Mouse (Mus musculus) embryonic facial prominence, embryonic 12.5 days (tissue): Measurements from ENCODE around the gene Mrpl20. TPM values are rescaled to one million over a fixed set of nuclear protein-coding genes. Genes with fewer than 3 reads are reported as not detected.
A peak's percentile ranks its signal among the peaks of the same experiment; 100 is the strongest.
"Not testable (repeated sequence)": the region's sequence is repeated elsewhere in the genome, so short reads cannot be mapped to it uniquely, and the experiment has no call there.

Experiments
- ATAC-seq: fragments of 200-750 bp; cut with Nextera tagmentation; 2 replicates; pipeline ENCODE4 v1.8.0; 2017; ENCODE audit not compliant: insufficient number of reproducible peaks, insufficient read depth, low FRiP score, low TSS enrichment
- H3K27ac ChIP-seq: fragments of 300-500 bp; sonication (generic); 2 replicates; pipeline ENCODE4 v1.5.1; 2016; ENCODE audit warnings: mild to moderate bottlenecking
- H3K27me3 ChIP-seq: fragments of 300-500 bp; sonication (generic); 2 replicates; pipeline ENCODE4 v1.6.1; 2016; ENCODE audit warnings: mild to moderate bottlenecking, moderate library complexity
- H3K36me3 ChIP-seq: fragments of 300-500 bp; sonication (generic); 2 replicates; pipeline ENCODE4 v1.6.1; 2016; ENCODE audit warnings: mild to moderate bottlenecking
- H3K4me1 ChIP-seq: fragments of 300-500 bp; sonication (generic); 2 replicates; pipeline ENCODE4 v1.6.1; 2016
- H3K4me2 ChIP-seq: fragments of 300-500 bp; sonication (generic); replicated peaks from 2 replicates; pipeline ENCODE4 v1.6.1; 2016; ENCODE audit warnings: mild to moderate bottlenecking, moderate library complexity
- H3K4me3 ChIP-seq: fragments of 300-500 bp; sonication (generic); 2 replicates; pipeline ENCODE4 v1.5.1; 2016; ENCODE audit warnings: mild to moderate bottlenecking
- H3K9ac ChIP-seq: fragments of 300-500 bp; sonication (generic); 2 replicates; pipeline ENCODE4 v1.6.1; 2016; ENCODE audit warnings: mild to moderate bottlenecking, moderate library complexity
- H3K9me3 ChIP-seq: fragments of 300-500 bp; sonication (generic); 2 replicates; pipeline ENCODE4 v1.6.1; 2016; ENCODE audit warnings: mild to moderate bottlenecking, moderate library complexity
- WGBS: fragments of 180-500 bp; shearing (Covaris S2); methylation state at CpG from one replicate; pipeline ENCODE4 v1.1.7; 2016; 5-methylcytosine and 5-hydroxymethylcytosine counted together
- polyA plus RNA-seq: library from polyadenylated mRNA; unstranded; fragments of >200 nt; fragmentation: Nextera tagmentation; extraction: Ambion mirVana; gene quantifications from 2 replicates; pipeline ENCODE4 v1.2.1, GENCODE M21; 2016

Gene Mrpl20
- polyA plus RNA-seq, 1 experiment from 2014 or later = 214 TPM

GRCm38 (mm10) chr4:155784081-155784701, 18.5 kb upstream of the Mrpl20 start:
- Histone ChIP-seq H3K4me1 (peaks cover 15% of the 10 kb centered on the region), H3K4me2 (peak overlapping the region; percentile 72), H3K36me3 (no peaks in the 10 kb centered on the region), H3K27me3 (no peaks in the 10 kb centered on the region), H3K9ac (peak overlapping the region; percentile 87), H3K9me3 (no peaks in the 10 kb centered on the region), H3K4me3 (peak overlapping the region; percentile 59), H3K27ac (peak overlapping the region; percentile 80)
- under 1% methylated on average over 52 of the region's 52 CpGs for WGBS
- ATAC-seq = peak; percentile 79

GRCm38 (mm10) chr4:155785246-155785645, 17.4 kb upstream of the Mrpl20 start:
- no peak for ATAC-seq
- H3K27ac ChIP-seq = no peak overlapping the region
- WGBS = 77% methylated on average over 10 of the region's 10 CpGs
- H3K4me1 ChIP-seq = peaks cover 15% of the 10 kb centered on the region
- no peaks in the 10 kb centered on the region for H3K9me3 ChIP-seq
- H3K4me2 ChIP-seq = peak overlapping the region; percentile 72; the same call in 1 of the 2 replicates
- peak overlapping the region; percentile 27; the same call in 1 of the 2 replicates for H3K9ac ChIP-seq
- H3K36me3 ChIP-seq = no peaks in the 10 kb centered on the region
- H3K27me3 ChIP-seq = no peaks in the 10 kb centered on the region
- H3K4me3 ChIP-seq = no peak overlapping the region

DNA sequence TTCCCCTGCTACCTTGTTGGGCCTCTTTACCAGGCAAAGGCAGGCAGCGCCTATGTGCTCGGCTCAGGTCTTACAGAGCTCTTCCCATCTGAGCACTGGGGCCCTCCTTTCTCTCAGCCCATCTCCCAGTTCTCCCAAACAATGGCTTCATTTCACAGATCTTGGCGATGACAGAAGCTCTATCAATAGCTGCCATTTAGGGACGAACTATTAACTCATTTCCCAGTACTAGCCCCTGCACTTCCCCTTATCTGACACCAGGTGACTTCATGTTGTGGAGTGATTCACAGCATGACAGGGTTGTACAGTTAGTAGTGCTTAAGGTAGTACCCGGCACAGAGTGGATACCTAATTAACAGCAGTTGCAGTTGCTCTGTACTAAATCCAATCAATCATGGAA, 16.9 kb upstream of the Mrpl20 start, which contains the start of gene Tmem88b:
Gene Tmem88b (minus strand): TSS at position 56 of the 400 bp plus-strand sequence.
- H3K4me3 ChIP-seq = peak within 1 kb of the TSS; percentile 59
- peak within 1 kb of the TSS; percentile 87; the same call in 1 of the 2 replicates for H3K9ac ChIP-seq
- peak within 1 kb of the TSS; percentile 80; the same call in 1 of the 2 replicates for H3K27ac ChIP-seq
- H3K36me3 ChIP-seq = no peaks in the 10 kb centered on the region
- H3K4me1 ChIP-seq = peaks cover 14% of the 10 kb centered on the region
- no peaks in the 10 kb centered on the region for H3K27me3 ChIP-seq
- no peaks in the 10 kb centered on the region for H3K9me3 ChIP-seq
- H3K4me2 ChIP-seq = peak within 1 kb of the TSS; percentile 72
- 58% methylated on average over 5 of the region's 5 CpGs for WGBS
- no peak for ATAC-seq

DNA sequence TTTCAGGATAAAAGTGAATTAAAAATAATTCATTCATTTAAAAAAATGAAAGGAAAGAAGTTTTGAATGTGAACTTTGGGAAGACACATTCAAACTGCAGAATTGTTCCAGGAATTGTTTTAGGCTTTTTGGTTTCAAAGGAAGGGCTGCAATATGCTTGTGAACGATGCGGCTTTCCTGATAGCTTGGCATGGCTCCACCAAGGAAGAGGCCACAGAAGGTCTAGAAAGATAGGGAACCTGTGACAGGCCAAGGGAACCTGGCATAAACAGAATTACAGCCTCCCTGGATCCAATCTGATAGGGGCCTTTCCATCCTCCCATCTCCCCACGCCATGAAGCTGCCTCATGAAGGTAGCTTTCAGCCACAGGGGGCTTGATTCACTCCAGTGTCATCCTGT, 14.4 kb upstream of the Mrpl20 start:
- ATAC-seq = no peak
- Histone ChIP-seq H3K9ac (no peak overlapping the region), H3K4me2 (no peak overlapping the region), H3K4me1 (peaks cover 11% of the 10 kb centered on the region), H3K27ac (no peak overlapping the region), H3K4me3 (no peak overlapping the region), H3K27me3 (no peaks in the 10 kb centered on the region), H3K36me3 (no peaks in the 10 kb centered on the region), H3K9me3 (no peaks in the 10 kb centered on the region)
- WGBS = 81% methylated on average over 3 of the region's 3 CpGs

- H3K27ac ChIP-seq, H3K9ac ChIP-seq, H3K9me3 ChIP-seq, H3K27me3 ChIP-seq, H3K4me2 ChIP-seq, ATAC-seq, H3K4me3 ChIP-seq, H3K36me3 ChIP-seq: not testable (repeated sequence)
- peaks cover 11% of the 10 kb centered on the region for H3K4me1 ChIP-seq
- 78% methylated on average over 4 of the region's 4 CpGs for WGBS
These were observed 13.8 kb upstream of the Mrpl20 start for GRCm38 (mm10) chr4:155788833-155789232.

DNA sequence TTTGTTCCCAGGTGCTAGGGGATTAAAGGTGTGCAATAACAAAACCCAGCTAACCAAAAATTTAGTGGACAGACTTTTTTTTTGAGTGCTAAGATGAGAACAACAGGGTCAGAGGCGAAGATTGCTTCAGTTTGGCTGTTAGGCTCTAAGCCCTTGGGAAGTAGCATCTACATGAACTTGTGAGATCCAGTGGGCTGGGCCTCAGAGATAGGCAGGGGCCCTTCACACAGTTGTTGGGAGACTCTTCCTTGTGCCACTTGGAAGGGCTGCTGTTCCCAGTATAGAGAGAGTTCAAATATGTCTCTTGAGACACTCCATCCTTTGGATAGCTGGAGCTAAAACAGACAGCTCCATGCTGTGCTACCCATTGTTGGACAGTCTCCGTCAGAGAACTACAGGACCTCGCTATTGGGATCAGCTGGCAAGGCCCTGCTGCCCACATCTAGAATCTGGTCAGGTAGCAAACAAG, 12.6 kb upstream of the Mrpl20 start, which contains the start of gene Ankrd65:
Gene Ankrd65 (plus strand): TSS at position 419 of the 469 bp plus-strand sequence.
- ATAC-seq = no peak
- H3K4me1 ChIP-seq = peaks cover 5% of the 10 kb centered on the region; the same call in 1 of the 2 replicates
- H3K4me3 ChIP-seq = no peak within 1 kb of the TSS
- no peak within 1 kb of the TSS for H3K9ac ChIP-seq
- H3K27ac ChIP-seq = no peak within 1 kb of the TSS
- WGBS = 79% methylated on average over 3 of the region's 3 CpGs
- no peaks in the 10 kb centered on the region for H3K9me3 ChIP-seq
- H3K27me3 ChIP-seq = no peaks in the 10 kb centered on the region
- H3K36me3 ChIP-seq = no peaks in the 10 kb centered on the region
- no peak within 1 kb of the TSS for H3K4me2 ChIP-seq

DNA sequence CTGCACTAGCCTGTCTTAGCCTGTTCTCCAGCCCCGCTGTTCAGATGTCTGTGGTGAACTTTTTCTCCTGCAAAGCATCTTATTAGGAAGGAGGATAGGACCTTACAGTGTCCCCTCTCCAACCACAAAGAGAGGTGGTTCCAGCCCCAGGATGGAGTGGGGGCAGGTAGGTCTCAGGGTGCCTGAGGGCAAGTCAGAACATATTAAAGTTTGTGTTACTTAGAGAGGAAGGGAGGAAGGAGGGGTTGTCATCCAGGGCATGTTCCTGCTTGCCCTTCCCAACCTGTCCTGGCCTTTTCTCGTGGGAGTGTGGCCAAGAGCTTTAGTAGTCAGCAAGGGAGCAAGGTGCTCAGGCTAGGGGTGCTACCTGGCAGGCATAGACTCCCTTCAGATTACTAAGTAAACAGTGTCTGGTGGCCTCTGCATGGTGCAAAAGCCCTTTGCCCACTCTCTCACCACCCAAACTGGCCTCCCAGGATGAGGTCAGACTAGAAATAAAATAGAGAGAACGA, 12.0 kb upstream of the Mrpl20 start:
- Histone ChIP-seq H3K4me3 (no peak overlapping the region), H3K27ac (no peak overlapping the region), H3K9me3 (no peaks in the 10 kb centered on the region), H3K27me3 (no peaks in the 10 kb centered on the region), H3K4me2 (no peak overlapping the region), H3K4me1 (no peaks in the 10 kb centered on the region), H3K9ac (no peak overlapping the region), H3K36me3 (no peaks in the 10 kb centered on the region)
- 65% methylated on average over 3 of the region's 3 CpGs for WGBS
- ATAC-seq = no peak; the same call in 1 of the 2 replicates

DNA sequence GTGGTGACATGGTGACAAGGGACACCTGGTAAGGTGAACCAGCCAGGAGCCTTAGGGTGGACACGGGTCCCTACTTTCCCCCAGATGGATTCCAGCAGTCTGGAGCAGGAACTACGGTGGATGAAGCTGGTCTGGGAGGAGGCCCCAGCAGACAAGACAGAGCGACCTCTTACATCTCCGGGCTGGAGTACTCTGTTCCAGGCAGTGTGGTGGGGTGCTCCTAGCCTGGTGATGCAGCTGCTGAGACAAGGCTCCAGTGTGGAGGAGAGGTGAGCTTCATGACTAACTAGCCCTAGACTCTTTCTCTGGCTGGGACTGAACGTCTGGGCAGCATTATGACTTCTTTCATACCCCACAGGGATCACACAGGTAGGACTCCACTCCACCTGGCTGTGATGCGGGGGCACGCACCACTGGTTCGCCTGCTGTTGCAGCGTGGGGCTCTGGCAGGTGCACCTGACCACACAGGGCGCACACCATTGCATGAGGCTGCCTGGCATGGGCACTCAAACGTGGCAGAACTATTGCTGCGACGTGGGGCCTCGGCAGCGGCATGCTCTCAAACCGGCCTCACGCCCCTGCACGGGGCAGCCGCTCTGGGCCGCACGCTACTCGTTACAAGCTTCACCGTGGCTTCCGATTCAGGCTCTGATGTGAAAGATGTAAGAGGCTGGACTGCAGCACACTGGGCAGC, 11.3 kb upstream of the Mrpl20 start:
- no peak overlapping the region for H3K4me2 ChIP-seq
- ATAC-seq = peak; percentile 47; the same call in 1 of the 2 replicates
- H3K36me3 ChIP-seq = no peaks in the 10 kb centered on the region
- 73% methylated on average over 24 of the region's 24 CpGs for WGBS
- H3K4me3 ChIP-seq = no peak overlapping the region
- H3K9me3 ChIP-seq = no peaks in the 10 kb centered on the region
- no peaks in the 10 kb centered on the region for H3K27me3 ChIP-seq
- H3K27ac ChIP-seq = no peak overlapping the region
- H3K4me1 ChIP-seq = no peaks in the 10 kb centered on the region
- H3K9ac ChIP-seq = no peak overlapping the region

DNA sequence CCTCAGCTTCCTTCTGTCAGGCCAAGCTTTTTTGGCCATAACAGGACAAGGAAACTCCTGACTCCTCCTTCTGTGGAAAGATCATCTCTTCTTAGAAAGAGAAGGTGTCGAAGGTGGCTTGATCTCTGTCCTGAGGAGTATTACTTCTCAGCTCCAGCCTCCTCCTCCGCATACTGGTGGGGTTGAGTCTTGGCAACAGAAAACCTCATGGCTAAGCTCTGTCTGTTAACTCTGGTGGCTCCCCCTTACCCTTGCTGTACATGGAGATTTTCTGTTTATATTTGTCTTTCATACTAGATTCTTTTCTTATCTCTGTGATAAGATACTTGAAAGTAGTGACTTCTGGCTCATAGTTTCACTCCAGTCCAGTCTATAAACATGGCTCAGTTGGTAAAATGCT, 8.9 kb upstream of the Mrpl20 start:
- H3K27me3 ChIP-seq = no peaks in the 10 kb centered on the region
- H3K27ac ChIP-seq = no peak overlapping the region
- WGBS = 81% methylated on average over 2 of the region's 2 CpGs
- H3K36me3 ChIP-seq = no peaks in the 10 kb centered on the region
- no peak overlapping the region for H3K4me3 ChIP-seq
- H3K9ac ChIP-seq = no peak overlapping the region
- no peak overlapping the region for H3K4me2 ChIP-seq
- no peaks in the 10 kb centered on the region for H3K4me1 ChIP-seq
- no peak for ATAC-seq
- no peaks in the 10 kb centered on the region for H3K9me3 ChIP-seq

- H3K36me3 ChIP-seq = peaks cover 10% of the 10 kb centered on the region; the same call in 1 of the 2 replicates
- 100% methylated on average over 1 of the region's 1 CpGs for WGBS
- no peaks in the 10 kb centered on the region for H3K27me3 ChIP-seq
- H3K9ac ChIP-seq = no peak overlapping the region
- peaks cover 15% of the 10 kb centered on the region for H3K4me1 ChIP-seq
- H3K4me3 ChIP-seq = no peak overlapping the region
- no peak overlapping the region for H3K4me2 ChIP-seq
- ATAC-seq = no peak
- H3K9me3 ChIP-seq = no peaks in the 10 kb centered on the region
- H3K27ac ChIP-seq = no peak overlapping the region
These were observed 603 bp upstream of the Mrpl20 start for GRCm38 (mm10) chr4:155802075-155802474.

DNA sequence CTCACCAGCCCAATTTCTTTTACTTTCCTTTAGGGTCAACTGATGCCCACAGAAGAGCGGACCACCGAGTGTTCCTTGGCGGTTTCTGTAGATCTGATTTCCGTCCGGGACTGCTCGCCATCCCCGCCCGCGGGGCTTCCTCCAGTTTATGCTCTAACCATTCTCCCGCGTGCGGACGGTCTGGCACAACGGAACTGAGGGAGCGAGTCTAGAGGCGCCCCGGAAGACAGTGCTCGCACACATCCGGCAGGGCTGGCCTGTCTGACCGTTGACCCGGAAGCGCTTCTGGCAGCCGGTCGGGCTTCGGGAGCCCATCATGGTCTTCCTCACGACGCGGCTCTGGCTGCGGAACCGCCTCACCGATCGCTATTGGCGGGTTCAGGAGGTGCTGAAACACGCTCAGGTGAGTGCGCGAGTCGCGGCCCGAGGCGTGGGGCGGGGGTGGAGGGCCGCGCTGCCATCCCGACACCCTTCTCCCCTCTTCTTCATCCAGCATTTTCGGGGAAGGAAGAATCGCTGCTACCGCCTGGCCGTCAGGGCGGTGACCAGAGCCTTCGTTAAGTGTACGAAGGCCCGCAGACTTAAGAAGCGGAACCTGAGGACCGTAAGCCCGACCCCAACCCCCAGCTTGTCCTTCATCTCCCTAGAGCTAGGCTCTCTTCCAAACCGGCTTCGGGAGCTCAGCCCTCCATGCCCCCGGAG, 813 bp downstream of the Mrpl20 start:
- Histone ChIP-seq H3K4me3 (peak overlapping the region; percentile 90), H3K27ac (peak overlapping the region; percentile 75), H3K4me1 (peaks cover 15% of the 10 kb centered on the region), H3K9ac (peak overlapping the region; percentile 90), H3K27me3 (no peaks in the 10 kb centered on the region), H3K36me3 (peaks cover 24% of the 10 kb centered on the region), H3K4me2 (peak overlapping the region; percentile 61), H3K9me3 (no peaks in the 10 kb centered on the region)
- WGBS = under 1% methylated on average over 57 of the region's 58 CpGs
- ATAC-seq = peak; percentile 98
